Mouse (Mus musculus): ENCODE results near the gene Gm10974.

Gene Gm10974

DNA sequence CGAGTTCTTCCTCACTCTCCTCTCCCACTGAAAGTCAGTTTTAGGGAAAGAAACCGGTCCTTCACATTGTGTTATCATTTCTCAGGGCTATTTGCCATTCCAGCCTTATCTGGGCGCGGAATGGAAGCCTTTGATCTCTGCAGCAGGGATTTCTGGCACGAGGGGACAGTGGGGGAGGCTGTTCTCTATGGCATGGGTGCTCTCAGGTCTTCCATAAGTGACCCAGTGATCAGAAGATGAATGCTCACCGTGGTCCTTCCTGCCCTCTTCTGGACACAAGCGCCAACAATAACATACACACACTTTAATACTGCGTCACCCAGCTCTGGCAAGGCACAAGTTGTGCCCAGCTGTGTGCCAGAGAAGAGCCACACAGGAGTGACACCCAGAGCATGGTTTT, 41.3 kb downstream of the Gm10974 start:
- DNase-seq: no peak

DNA sequence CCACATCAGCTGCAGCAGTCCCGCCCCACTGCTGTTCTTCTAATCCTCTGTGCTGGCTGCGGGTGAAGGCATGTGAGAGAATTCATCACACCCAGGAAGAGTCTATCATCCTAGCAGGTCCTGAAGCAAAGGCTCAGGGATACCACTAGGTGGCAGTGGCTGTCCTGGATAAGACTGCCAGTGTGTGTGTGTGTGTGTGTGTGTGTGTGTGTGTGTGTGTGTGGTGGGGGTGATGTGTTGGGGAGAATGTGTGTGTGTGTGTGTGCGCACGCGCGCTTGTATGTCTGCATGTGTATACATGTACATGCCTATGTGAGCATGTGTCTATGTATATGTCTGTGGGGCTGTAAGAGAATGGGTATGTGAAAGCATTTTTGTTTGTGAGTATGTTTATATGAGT, 43.7 kb downstream of the Gm10974 start:
- DNase-seq: peak; percentile 23

DNA sequence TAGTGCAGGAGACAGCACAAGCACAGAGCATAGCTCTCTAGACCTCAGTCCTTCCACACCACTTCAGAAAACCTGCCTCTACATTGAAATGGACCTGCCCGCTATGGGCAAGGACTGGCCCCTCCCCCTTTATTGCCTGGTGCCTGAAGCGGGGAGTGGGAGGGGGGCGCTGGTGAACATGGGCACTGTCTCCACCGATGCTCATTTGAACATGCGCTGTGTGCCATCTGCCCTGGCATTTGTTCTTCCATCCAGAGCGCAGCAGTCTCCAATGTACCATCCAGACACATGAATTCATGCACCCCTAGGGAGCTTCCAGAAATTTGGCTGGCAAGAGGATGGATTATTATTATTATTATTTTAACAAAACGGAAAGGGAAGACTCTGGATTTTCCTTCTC, 47.4 kb downstream of the Gm10974 start:
- no peak for DNase-seq

DNA sequence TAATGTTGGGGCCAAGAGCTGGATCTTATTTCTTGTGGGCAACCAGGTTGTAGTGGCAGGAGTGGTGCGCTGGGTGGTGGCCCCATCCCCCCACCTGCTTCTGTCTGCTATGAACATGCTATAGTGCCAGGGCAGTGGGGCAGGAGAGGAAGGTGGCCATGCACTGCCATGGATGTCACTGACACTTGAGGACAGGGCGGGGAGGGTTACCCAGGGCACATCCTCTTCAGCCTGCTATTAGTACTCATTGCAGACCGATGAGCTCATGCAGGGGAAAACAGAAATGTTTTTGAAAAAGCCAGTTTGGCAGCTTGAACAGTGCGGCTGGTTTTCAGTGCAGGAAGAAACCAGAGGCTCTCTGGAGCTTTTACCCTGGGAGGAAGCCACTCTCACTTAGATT, 51.1 kb downstream of the Gm10974 start:
- no peak for DNase-seq

DNA sequence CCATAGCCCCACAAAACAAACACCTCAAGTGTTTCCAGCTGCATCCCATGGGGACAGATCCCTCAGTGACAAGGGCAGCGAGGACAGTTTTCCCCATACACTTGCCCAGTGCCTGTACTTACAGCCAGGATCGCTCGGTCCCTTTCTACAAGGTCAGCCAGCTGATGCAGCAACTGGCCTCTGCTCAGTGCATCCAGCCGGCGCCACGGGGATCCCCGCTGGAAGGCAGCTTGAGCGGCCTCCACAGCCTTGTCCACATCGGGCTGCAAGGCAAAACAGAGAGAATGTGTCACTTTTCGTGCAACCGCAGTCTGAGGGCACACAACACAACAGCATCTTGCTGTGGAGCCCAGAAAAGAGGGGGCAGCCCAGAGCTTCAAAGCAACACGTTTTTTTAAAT, 53.3 kb downstream of the Gm10974 start:
- DNase-seq: no peak

DNA sequence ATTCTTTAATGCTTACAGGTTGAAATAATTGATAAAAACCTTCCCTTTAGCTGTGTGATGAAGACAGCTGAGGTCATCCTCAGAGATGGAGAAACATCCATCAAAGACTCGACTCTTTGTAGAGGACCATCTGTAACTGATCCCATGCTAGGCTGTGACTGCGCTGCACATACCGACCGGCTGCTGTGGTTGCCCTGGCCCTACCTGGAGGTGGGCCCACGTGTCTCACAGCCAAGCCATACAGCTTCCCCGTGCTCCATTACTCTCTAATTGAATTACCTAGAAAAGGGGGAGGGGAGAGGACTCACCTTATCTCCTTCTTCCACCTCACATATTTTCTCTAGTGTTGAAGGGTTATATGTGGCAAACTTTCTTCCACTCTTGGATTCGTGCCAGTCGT, 56.2 kb downstream of the Gm10974 start:
- DNase-seq: no peak

DNA sequence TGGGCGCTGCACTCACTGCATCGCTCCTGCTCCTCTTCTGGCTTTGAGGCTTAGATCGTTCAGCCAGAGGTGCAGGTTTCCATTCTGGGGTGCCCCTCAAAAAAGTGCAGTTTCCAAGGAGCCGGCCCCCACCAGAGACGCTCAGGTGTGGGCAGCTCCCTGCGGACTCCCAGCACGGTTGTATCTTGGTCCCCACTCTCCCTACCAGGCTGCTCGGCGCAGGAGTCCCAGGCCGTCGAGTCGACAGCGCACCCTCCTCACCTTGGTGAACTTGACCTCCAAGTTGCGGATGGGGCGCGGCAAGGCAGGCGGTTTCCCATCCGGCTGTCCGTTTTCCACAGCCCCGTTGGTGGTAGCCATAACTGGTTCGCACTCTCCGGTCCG, 61.3 kb downstream of the Gm10974 start:
- no peak for DNase-seq

DNA sequence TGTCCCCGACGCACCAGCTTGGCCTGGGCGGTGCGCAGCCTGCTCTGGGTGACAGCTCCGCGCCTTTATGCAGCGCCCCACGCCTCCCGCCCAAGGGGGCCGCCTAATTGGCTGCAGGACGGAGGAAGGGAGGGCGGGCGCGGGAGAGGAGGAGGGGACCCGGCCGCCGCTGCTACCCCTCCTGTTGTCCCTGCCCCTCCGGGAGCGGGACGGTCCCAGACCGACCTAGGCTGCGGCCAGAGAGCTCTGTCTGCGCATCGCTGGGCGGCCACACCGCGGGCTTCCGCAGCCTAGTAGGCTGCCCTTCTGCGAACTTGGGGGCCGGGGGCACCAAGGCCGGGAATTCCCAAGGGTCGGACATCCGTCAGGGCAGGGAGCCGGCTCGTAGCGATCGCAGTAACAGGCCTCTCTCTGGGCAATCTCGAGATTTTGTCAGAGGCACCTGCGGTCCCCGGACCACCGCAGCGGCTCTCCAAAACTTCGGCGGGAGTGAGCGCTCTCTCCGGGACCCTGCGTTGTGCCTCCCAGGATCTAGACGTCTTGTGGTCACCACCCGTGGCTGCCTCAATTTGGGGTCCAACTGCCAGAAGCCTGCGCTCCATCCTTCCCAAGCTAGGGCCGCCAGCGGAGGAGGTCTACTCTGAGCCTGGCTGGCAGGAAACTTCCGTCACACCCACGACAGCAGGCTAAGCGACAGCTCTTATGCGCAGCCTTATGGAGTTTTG, 61.9 kb downstream of the Gm10974 start, which contains the start of gene Aldh1a3:
Gene Aldh1a3, minus strand, starts transcription at position 81 of the 725 bp plus-strand sequence.
- DNase-seq: peak; percentile 42

DNA sequence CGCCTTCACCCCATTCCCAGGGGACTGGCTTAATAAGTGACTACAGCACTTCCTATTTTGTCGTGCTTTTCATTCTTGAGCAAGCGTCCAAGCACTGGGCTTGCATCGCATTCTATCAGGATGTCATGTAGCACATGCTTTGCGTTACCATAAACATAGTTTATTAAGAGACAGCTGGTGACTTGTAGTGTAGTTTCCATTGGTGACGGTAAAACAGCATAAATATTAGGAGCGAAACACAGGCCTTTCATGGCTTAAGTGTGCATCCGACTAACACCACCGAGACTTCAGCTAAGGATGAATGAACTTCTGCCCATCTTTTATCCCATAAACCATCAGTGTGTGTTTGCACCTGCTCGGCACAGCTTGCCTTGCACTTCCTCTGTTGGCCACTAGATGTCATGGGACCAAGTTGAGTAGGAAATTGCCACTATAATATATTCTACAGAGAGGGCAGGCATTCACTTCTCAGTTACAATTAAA, 68.8 kb downstream of the Gm10974 start:
- peak; percentile 61 for DNase-seq
